Mouse (Mus musculus) adrenal gland, postnatal 36 days (tissue): Measurements from ENCODE around the gene Tmem132c. TPM values are rescaled to one million over a fixed set of nuclear protein-coding genes. Genes with fewer than 3 reads are reported as not detected.

Experiments used
- DNase-seq, 2 experiments: peaks; one replicate each; pipeline ENCODE4 v3.0.0; 2021; ENCODE audit warnings: mixed read lengths in 1 of 2
- total RNA-seq, 2 experiments: library from RNA; stranded (reverse); gene quantifications; 2 replicates each; pipeline ENCODE4 v1.2.3; 2021

Gene Tmem132c
- total RNA-seq, 2 experiments from 2014 or later, result 0.72 to 0.73 TPM

- no peak for DNase-seq
Measured at GRCm38 (mm10) chr5:127491724-127492123, 250.1 kb downstream of the Tmem132c start.

GRCm38 (mm10) chr5:127496895-127497294 is 255.3 kb downstream of the Tmem132c start:
- DNase-seq, result no peak

- DNase-seq, result no peak
Measured at GRCm38 (mm10) chr5:127499151-127499827, 257.7 kb downstream of the Tmem132c start.

- peak; percentile 7 to 15 for DNase-seq
Measured at GRCm38 (mm10) chr5:127502838-127503237, 261.2 kb downstream of the Tmem132c start.

GRCm38 (mm10) chr5:127505697-127506096 is 264.1 kb downstream of the Tmem132c start:
- no peak for DNase-seq

- peak; percentile 16 to 20 for DNase-seq
Measured at GRCm38 (mm10) chr5:127511653-127512052, 270.0 kb downstream of the Tmem132c start.

GRCm38 (mm10) chr5:127515960-127516359 is 274.4 kb downstream of the Tmem132c start:
- no peak for DNase-seq

- DNase-seq, result peak in 1 of 2 experiments; percentile 20
Measured at GRCm38 (mm10) chr5:127522744-127523476, 281.3 kb downstream of the Tmem132c start.

- DNase-seq, result no peak
Measured at GRCm38 (mm10) chr5:127527344-127527974, 285.9 kb downstream of the Tmem132c start.

GRCm38 (mm10) chr5:127537508-127537907 is 295.9 kb downstream of the Tmem132c start:
- DNase-seq, result no peak

GRCm38 (mm10) chr5:127546585-127546991 is 305.0 kb downstream of the Tmem132c start:
- no peak for DNase-seq

GRCm38 (mm10) chr5:127548136-127548535 is 306.5 kb downstream of the Tmem132c start:
- DNase-seq, result no peak

GRCm38 (mm10) chr5:127561086-127561485 is 319.5 kb downstream of the Tmem132c start:
- no peak for DNase-seq

GRCm38 (mm10) chr5:127567165-127567741 is 325.6 kb downstream of the Tmem132c start:
- no peak for DNase-seq

GRCm38 (mm10) chr5:127577419-127577818 is 335.8 kb downstream of the Tmem132c start:
- DNase-seq, result no peak

- DNase-seq, result no peak
Measured at GRCm38 (mm10) chr5:127583658-127584057, 342.1 kb downstream of the Tmem132c start.

- no peak for DNase-seq
Measured at GRCm38 (mm10) chr5:127587854-127588253, 346.2 kb downstream of the Tmem132c start.

GRCm38 (mm10) chr5:127592406-127592805 is 350.8 kb downstream of the Tmem132c start:
- DNase-seq, result no peak

- peak; percentile 29 to 34 for DNase-seq
Measured at GRCm38 (mm10) chr5:127592854-127593253, 351.2 kb downstream of the Tmem132c start.

GRCm38 (mm10) chr5:127595676-127596075 is 354.1 kb downstream of the Tmem132c start:
- DNase-seq, result no peak

GRCm38 (mm10) chr5:127596862-127597261 is 355.3 kb downstream of the Tmem132c start:
- DNase-seq, result no peak

GRCm38 (mm10) chr5:127602996-127603395 is 361.4 kb downstream of the Tmem132c start:
- no peak for DNase-seq

- DNase-seq, result no peak
Measured at GRCm38 (mm10) chr5:127607507-127607906, 365.9 kb downstream of the Tmem132c start.
